Mouse (Mus musculus) limb, embryonic 11.5 days (tissue): ENCODE measurements around the gene Dmrt1. TPM values are rescaled to one million over a fixed set of nuclear protein-coding genes. Genes with fewer than 3 reads are reported as not detected.

Experiments
- ATAC-seq: fragments of 200-750 bp; cut with Nextera tagmentation; 2 replicates; pipeline ENCODE4 v1.8.0; 2017; ENCODE audit warnings: low read depth; ENCODE audit not compliant: insufficient number of reproducible peaks, low FRiP score, low TSS enrichment
- DNase-seq: peaks from one replicate; pipeline ENCODE4 v3.0.0-alpha.2; 2015; ENCODE audit warnings: low spot score
- H3K27ac ChIP-seq: fragments of 300-500 bp; sonication (generic); replicated peaks from 2 replicates; pipeline ENCODE4 v1.5.1; 2014; ENCODE audit warnings: low read depth, mild to moderate bottlenecking, low read length
- H3K27me3 ChIP-seq: fragments of 300-500 bp; sonication (generic); 2 replicates; pipeline ENCODE4 v1.6.1; 2014; ENCODE audit warnings: mild to moderate bottlenecking, low read length, mixed read lengths; ENCODE audit not compliant: control insufficient read depth, insufficient read depth
- H3K36me3 ChIP-seq: fragments of 300-500 bp; sonication (generic); 2 replicates; pipeline ENCODE4 v1.6.1; 2014; ENCODE audit warnings: mild to moderate bottlenecking, low read length, moderate library complexity, mixed read lengths; ENCODE audit not compliant: control insufficient read depth, insufficient read depth
- H3K4me1 ChIP-seq: fragments of 300-500 bp; sonication (generic); 2 replicates; pipeline ENCODE4 v1.6.1; 2014; ENCODE audit warnings: low read length, mixed read lengths; ENCODE audit not compliant: control insufficient read depth, insufficient read depth
- H3K4me2 ChIP-seq: fragments of 300-500 bp; sonication (generic); 2 replicates; pipeline ENCODE4 v1.6.1; 2014; ENCODE audit warnings: low read depth, mild to moderate bottlenecking, moderate library complexity; ENCODE audit not compliant: severe bottlenecking
- H3K4me3 ChIP-seq: fragments of 300-500 bp; sonication (generic); 2 replicates; pipeline ENCODE4 v1.5.1; 2014; ENCODE audit warnings: low read depth, low read length
- H3K9ac ChIP-seq: fragments of 300-500 bp; sonication (generic); 2 replicates; pipeline ENCODE4 v1.6.1; 2014; ENCODE audit warnings: mild to moderate bottlenecking, low read length
- H3K9me3 ChIP-seq: fragments of 300-500 bp; sonication (generic); 2 replicates; pipeline ENCODE4 v1.6.1; 2016; ENCODE audit warnings: low read length; ENCODE audit not compliant: control insufficient read depth
- WGBS: fragments of 180-500 bp; shearing (Covaris S2); extraction: QIAGEN DNeasy Blood & Tissue Kit; methylation state at CpG from one replicate; pipeline ENCODE4 v1.1.7; 2014; 5-methylcytosine and 5-hydroxymethylcytosine counted together
- polyA plus RNA-seq: library from polyadenylated mRNA; unstranded; fragments of >200 nt; fragmentation: Nextera tagmentation; extraction: Ambion mirVana; gene quantifications from 2 replicates; pipeline ENCODE4 v1.2.1, GENCODE M21; 2014

Gene Dmrt1
- polyA plus RNA-seq, 1 experiment from 2014 or later: 0.23 TPM

DNA sequence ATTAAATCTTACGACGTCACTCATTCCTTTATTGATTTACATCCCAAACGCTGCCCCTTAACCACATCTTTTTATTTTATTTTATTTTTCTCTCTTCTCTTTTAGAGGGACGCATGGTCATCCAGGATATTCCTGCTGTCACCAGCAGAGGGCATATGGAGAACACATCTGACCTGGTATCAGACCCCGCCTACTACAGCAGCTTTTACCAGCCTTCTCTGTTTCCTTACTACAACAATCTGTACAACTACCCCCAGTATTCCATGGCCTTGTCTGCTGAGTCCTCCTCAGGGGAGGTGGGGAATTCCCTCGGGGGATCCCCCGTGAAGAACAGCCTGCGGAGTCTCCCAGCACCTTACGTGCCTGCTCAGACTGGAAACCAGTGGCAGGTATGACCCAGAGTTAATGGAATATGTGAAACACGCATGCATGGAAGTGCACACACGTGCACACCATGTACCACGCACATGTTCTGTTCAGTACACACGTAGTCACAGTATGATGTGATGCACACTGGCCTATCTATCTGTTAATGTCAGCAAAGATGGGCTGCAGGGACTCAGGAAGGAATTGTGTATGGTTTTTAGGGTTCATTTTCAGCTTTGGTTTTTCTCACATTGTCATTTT, 40.4 kb downstream of the Dmrt1 start:
- Histone ChIP-seq H3K4me3 (no peak overlapping the region), H3K27ac (no peak overlapping the region), H3K9me3 (no peaks in the 10 kb centered on the region), H3K4me1 (no peaks in the 10 kb centered on the region), H3K36me3 (no peaks in the 10 kb centered on the region), H3K4me2 (no peak overlapping the region), H3K9ac (no peak overlapping the region), H3K27me3 (no peaks in the 10 kb centered on the region)
- DNase-seq: peak; percentile 76
- ATAC-seq: 0 out of 2 replicates have a peak, but pooled peaks have one; percentile 75
- 38% methylated on average over 13 of the region's 13 CpGs for WGBS

DNA sequence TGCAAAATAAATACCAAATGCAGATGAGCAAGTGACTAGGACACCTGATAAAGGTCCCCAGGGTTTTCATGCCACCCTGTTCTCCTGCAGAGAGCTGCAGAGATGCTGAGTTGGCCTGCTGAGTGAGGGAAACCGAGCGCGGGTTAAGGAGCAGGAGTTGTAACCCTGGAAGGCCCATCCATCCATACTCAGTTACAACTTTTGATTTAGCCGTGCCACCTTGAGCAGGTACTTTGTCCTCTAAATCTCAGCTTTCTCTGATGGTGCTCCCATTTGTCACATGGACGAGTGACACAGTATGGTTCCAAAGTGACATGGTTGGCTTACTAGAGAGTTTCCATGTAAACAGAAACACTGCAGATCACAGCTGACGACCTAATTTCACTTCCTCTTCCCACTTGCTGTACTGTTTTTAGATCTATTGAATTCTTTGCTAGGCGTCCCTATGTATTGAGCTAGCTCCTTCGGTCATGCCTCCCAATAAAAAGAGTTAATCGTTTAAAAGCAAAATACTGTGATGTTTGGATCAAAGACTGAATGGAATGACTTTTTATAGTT, 41.7 kb downstream of the Dmrt1 start:
- Histone ChIP-seq H3K9ac (no peak overlapping the region), H3K4me2 (no peak overlapping the region), H3K4me1 (no peaks in the 10 kb centered on the region), H3K27me3 (no peaks in the 10 kb centered on the region), H3K9me3 (no peaks in the 10 kb centered on the region), H3K36me3 (no peaks in the 10 kb centered on the region), H3K4me3 (no peak overlapping the region), H3K27ac (no peak overlapping the region)
- no peak for DNase-seq
- no peak for ATAC-seq
- 78% methylated on average over 9 of the region's 9 CpGs for WGBS

DNA sequence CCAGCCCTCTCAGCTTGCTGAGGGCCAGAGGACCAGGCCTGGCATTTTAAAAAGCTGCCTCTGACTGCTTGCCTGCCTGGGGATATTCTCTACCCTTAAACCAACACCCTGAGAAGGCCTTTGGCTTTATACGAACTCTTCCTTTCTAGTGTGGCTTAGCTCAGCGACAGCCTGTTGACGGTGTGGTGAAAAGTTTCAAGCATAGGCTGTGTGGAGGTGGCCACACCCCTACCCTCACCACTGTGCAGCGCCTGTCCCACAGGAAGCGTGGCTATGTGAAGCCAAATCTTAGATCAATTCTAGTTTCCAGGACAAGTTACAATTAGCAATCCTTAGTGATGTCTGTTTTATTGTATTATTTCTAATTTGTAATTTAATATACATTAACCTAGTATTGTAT, 44.9 kb downstream of the Dmrt1 start:
- no peaks in the 10 kb centered on the region for H3K4me1 ChIP-seq
- H3K27me3 ChIP-seq: no peaks in the 10 kb centered on the region
- DNase-seq (no peak), ATAC-seq (no peak)
- H3K9ac ChIP-seq: no peak overlapping the region
- no peaks in the 10 kb centered on the region for H3K36me3 ChIP-seq
- no peaks in the 10 kb centered on the region for H3K9me3 ChIP-seq
- H3K4me2 ChIP-seq: no peak overlapping the region
- no peak overlapping the region for H3K4me3 ChIP-seq
- WGBS: 69% methylated on average over 5 of the region's 5 CpGs
- H3K27ac ChIP-seq: no peak overlapping the region

DNA sequence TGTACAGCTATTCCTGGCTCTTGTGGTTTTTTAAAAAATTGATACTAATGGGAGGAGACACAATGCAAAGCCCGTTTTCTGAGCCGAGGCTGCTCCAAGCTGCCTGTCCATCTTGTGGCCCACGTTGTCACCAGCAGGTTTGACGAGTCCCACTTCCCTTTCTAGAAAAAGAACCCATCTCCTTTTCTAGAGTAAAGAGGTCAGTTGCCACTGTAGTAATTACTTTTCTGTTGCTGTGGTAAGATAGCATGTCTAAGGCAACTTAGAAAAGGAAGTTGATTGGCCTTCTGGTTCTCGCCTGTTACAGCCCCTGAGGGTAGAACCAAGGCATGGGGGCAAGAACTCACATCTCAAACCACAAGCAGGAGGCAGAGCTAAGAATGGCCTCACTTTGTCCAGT, 45.6 kb downstream of the Dmrt1 start:
- WGBS: 71% methylated on average over 5 of the region's 5 CpGs
- Histone ChIP-seq H3K9ac (no peak overlapping the region), H3K36me3 (no peaks in the 10 kb centered on the region), H3K4me2 (no peak overlapping the region), H3K4me1 (no peaks in the 10 kb centered on the region), H3K27me3 (no peaks in the 10 kb centered on the region), H3K4me3 (no peak overlapping the region), H3K27ac (no peak overlapping the region), H3K9me3 (no peaks in the 10 kb centered on the region)
- ATAC-seq: no peak
- DNase-seq: no peak

DNA sequence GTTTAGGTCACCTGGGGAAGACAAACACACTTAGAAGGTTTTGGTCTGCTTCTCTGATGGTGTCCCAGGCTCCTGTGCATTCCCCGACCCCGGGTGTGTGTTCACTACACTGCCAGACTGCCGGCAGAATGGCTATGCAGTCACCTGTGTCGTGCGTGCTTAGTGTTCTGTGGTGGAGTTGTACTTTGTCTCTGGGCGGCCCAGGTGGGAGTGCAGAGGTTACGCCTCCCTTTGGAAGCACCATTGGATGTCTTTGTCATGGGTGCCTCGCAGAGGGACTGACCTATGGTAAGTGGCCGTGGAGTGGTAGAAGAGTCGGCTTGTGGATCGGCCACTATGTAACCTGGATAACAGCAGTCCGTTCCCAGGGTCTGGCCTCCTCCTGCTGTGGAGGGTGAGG, 59.0 kb downstream of the Dmrt1 start:
- 59% methylated on average over 12 of the region's 12 CpGs for WGBS
- no peak overlapping the region for H3K4me2 ChIP-seq
- peaks cover 6% of the 10 kb centered on the region; the same call in 1 of the 2 replicates for H3K27me3 ChIP-seq
- ATAC-seq: no peak
- no peaks in the 10 kb centered on the region for H3K4me1 ChIP-seq
- no peaks in the 10 kb centered on the region for H3K36me3 ChIP-seq
- no peak for DNase-seq
- H3K27ac ChIP-seq: no peak overlapping the region
- H3K4me3 ChIP-seq: no peak overlapping the region
- no peak overlapping the region for H3K9ac ChIP-seq
- no peaks in the 10 kb centered on the region for H3K9me3 ChIP-seq

DNA sequence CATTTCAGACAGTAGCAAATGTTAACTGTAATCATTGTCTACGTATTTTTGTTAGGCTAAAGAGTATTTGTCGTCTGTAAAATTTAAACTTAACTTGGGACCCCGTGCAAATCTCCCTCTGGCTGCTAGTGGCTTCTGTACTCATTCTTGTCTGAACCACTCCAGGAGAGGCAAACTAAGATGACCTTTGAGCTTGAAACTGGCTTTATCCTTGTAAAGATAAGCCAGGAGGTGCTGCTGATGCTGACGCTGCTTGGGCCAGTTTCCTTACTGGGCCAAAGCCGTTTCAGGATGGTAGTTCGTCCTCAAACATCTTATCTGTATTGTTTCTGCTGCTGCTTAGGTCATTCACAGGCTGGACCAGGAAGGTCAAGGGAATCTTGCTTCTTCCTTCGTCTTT, 64.4 kb downstream of the Dmrt1 start:
- Histone ChIP-seq H3K4me2 (no peak overlapping the region), H3K9me3 (no peaks in the 10 kb centered on the region), H3K4me3 (no peak overlapping the region), H3K9ac (no peak overlapping the region), H3K27ac (no peak overlapping the region), H3K27me3 (peaks cover 11% of the 10 kb centered on the region; the same call in 1 of the 2 replicates), H3K36me3 (no peaks in the 10 kb centered on the region), H3K4me1 (no peaks in the 10 kb centered on the region)
- no peak for DNase-seq
- 79% methylated on average over 7 of the region's 7 CpGs for WGBS
- no peak for ATAC-seq

DNA sequence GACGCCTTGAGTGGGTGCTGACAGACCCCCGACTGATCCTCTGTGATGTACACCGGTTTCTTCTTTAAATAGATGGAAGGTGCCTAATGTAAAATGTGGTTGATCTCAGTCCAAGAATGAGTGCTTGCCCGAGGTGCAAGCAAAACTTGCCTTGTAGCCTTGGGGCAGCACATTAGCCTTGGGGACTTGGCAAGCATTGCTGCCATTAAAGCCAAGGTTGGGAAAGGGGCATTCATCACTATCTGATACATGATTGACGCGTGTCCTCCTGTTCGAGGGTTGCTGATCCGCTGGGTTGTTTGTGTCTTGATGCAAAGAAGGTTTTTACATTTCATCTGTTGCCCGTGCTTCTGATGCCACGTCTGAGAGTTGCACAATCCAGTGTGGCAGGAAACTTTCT, 69.0 kb downstream of the Dmrt1 start:
- no peak overlapping the region for H3K4me3 ChIP-seq

DNA sequence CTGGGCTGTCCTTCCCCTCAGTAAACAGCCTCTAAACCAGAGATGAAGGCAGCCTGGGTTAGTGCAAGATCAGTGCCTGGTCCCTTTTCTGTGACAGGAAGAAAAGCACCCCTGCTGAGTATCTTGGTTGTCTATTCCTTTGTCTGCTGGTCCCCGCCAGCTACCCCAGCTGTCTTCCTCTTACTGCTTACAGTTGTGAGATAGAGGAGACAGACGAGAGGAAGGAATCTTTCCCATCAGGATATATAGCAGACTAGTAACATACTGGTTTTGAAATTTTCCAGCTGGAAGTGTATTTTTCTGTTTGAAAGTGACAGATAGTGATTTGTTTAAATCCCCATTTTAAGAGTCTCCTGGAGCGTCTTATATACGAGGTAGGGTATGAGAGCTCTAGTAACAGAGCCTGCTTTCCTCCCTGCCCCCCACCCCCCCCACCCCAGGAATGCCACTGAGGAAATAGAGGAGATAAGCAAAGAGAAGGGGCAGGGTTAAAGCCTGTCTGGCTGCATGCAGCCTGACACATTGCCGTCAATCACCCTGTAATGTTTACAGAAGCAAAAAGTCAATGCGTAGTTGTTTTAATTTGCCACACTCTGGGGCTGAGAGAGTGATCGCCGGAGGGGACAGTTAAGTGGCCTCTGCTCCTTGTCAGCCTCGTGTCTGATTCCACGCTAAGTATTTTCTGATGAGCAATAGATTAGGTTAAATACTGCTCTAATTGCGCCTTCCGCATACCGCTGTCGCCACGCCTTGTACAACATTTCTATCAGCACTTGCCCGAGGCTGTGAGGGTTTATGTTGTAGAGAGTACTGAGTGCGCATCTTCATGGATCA, 69.8 kb downstream of the Dmrt1 start:
- 6% methylated on average over 17 of the region's 17 CpGs for WGBS
- H3K9me3 ChIP-seq: no peaks in the 10 kb centered on the region
- peaks cover 9% of the 10 kb centered on the region; the same call in 1 of the 2 replicates for H3K27me3 ChIP-seq
- no peaks in the 10 kb centered on the region for H3K36me3 ChIP-seq
- no peak overlapping the region for H3K9ac ChIP-seq
- no peak overlapping the region for H3K4me2 ChIP-seq
- no peak overlapping the region for H3K27ac ChIP-seq
- H3K4me3 ChIP-seq: no peak overlapping the region
- no peaks in the 10 kb centered on the region for H3K4me1 ChIP-seq
- DNase-seq (no peak), ATAC-seq (no peak)

More for the DNA sequence above, 69.0 kb downstream of the Dmrt1 start:
- Histone ChIP-seq H3K36me3 (no peaks in the 10 kb centered on the region), H3K9ac (no peak overlapping the region), H3K27ac (no peak overlapping the region), H3K4me1 (no peaks in the 10 kb centered on the region), H3K9me3 (no peaks in the 10 kb centered on the region), H3K4me2 (no peak overlapping the region), H3K27me3 (peaks cover 12% of the 10 kb centered on the region; the same call in 1 of the 2 replicates)
- no peak for DNase-seq
- WGBS: 42% methylated on average over 10 of the region's 10 CpGs
- no peak for ATAC-seq
